Mouse (Mus musculus) left cerebral cortex, postnatal 25 days (tissue): ENCODE results near the gene Apol8. TPM values are rescaled to one million over a fixed set of nuclear protein-coding genes. Genes with fewer than 3 reads are reported as not detected.
"Not testable (repeated sequence)": the region's sequence is repeated elsewhere in the genome, so short reads cannot be mapped to it uniquely, and the experiment has no call there.

Experiments used
- DNase-seq, 2 experiments: peaks; one replicate each; pipeline ENCODE4 v3.0.0; 2022; ENCODE audit warnings: low spot score in 2 of 2, mixed read lengths in 1 of 2
- intact Hi-C: fragments of 180-260 bp; cut with DNase I; formaldehyde crosslinking; loops from one replicate; pipeline ENCODE4 v1.15.1; 2025
- total RNA-seq, 2 experiments: library from RNA; stranded (reverse); gene quantifications; 2 replicates each; pipeline ENCODE4 v1.2.3; 2021

Apol8 gene
- total RNA-seq, 2 experiments from 2014 or later = 2.2 to 3.3 TPM

- intact Hi-C loops = loop anchor here (5.0 kb wide), 1 partner anchor 156 kb away; no protein-coding TSS in a partner anchor
- no peak for DNase-seq
Measured at GRCm38 (mm10) chr15:77761083-77761482, 4.3 kb upstream of the Apol8 start.

- peak in 1 of 2 experiments; percentile 21 for DNase-seq
- intact Hi-C loops = loop anchor here (5.0 kb wide), 1 partner anchor 157 kb away; no protein-coding TSS in a partner anchor
Measured at GRCm38 (mm10) chr15:77760037-77760436, 3.2 kb upstream of the Apol8 start.

DNA sequence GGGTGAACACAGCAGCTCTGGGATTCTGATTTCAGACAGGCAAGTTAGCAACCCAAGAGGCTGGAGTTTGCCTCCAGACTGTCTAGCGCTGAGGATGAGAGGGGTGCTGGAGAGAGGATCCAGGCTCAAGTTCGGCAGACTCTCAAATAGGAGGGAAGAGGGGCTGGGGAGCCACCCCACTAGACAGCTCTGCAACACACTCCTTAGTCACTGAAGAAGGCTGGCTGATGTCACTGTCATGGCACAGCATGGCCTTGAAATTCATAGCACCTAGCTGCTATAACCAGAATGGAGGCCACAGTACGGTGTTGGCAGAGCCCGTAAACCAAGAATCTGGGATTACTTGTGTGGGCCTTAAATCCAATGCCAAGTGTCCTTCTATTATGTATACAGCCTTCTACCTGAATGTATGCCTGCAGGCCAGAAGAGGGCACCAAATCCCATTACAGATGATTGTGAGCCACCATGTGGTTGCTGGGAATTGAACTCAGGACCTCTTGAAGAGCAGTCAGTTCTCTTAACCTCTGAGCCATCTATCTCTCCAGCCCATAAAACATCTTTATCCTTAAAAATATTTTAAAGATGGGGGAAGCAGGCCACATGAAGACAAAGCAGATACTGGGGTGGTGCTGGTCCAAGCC is 903 bp upstream of the Apol8 start:
- DNase-seq = no peak
- intact Hi-C loops = no loop called here

DNA sequence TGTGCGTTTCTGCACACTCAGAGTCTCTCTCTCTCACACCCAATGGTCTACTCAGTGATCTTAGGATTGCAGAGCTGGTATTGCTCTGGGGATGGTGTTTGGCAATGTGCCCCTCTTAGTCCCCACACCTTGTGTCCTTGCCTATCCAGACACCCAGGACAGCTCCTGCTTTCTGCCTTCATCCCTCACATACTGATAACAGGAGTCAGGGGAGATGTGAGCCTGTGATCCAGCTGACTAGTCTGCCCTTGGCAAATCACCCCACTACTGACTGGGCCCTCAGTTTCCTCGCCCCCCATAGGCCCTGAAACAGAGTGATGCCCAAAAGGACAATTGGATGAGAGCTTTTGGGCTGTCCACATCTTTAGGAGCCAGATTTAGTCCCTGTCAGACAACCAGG is 722 bp downstream of the Apol8 start:
- intact Hi-C loops = no loop called here

GRCm38 (mm10) chr15:77755132-77755531 is 1.7 kb downstream of the Apol8 start:
- intact Hi-C loops = no loop called here

More for the DNA sequence above, 722 bp downstream of the Apol8 start:
- DNase-seq = no peak

DNA sequence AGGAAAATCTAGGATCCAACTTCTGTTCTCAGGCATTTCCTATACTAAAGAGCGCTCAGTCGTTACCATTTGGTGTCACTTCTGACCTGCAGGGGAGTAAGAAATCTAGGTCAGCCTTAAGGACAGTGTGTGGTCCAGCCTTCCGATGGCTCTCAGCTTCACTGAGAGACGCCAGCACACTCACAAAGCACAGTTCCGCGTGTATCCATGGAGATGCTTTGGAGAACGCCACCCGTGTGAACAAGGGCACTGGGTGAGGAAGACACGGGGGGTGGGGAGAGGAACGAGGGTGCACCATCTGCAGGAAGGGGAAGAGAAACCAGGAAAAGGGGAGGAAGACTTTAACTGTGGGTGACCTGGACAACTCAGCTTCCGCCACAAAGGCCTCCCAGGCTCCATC is 4.4 kb downstream of the Apol8 start:
- no peak for DNase-seq
- intact Hi-C loops = no loop called here

More at GRCm38 (mm10) chr15:77755132-77755531, 1.7 kb downstream of the Apol8 start:
- no peak for DNase-seq

DNA sequence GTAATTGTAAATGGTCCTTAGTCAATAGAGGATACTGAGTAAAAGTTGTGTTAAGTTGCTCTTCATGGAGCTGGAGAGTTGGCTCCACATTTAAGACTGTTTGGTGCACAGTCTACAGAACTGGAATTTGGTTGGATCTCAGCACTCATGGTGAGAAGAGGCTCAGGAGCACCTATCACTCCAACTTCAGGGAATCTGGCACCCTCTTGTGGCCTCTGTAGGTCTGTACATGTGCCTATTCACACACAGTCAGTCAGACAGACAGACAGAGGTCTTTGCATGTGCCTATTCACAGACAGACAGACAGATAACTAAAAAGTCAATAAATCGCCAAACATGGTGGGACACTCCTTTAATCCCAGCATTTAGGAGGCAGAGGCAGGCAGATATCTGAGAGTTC is 6.3 kb downstream of the Apol8 start:
- peak in 1 of 2 experiments; percentile 51 for DNase-seq
- intact Hi-C loops = no loop called here

DNA sequence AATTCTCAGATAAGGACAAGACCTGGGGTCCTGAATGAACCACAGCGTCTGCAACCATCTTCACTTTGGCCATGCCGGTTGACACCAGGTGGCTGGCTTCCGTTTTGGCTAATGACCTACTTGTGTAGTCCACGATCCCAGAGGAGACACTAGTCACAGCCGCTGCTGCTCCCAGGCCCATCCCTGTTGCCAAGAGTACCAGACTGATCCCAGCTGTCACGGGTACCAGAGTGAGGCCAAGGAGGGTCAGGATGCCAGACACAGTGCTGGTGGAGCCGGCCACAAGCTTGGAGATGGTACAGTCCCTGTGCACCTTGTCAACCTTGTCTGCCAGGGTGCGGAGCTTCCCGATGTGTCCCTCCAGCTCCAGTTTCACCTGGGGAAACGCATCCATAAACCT is 7.1 kb downstream of the Apol8 start:
- intact Hi-C loops = no loop called here
- DNase-seq = no peak

GRCm38 (mm10) chr15:77748414-77748813 is 8.4 kb downstream of the Apol8 start:
- no peak for DNase-seq
- intact Hi-C loops = no loop called here

DNA sequence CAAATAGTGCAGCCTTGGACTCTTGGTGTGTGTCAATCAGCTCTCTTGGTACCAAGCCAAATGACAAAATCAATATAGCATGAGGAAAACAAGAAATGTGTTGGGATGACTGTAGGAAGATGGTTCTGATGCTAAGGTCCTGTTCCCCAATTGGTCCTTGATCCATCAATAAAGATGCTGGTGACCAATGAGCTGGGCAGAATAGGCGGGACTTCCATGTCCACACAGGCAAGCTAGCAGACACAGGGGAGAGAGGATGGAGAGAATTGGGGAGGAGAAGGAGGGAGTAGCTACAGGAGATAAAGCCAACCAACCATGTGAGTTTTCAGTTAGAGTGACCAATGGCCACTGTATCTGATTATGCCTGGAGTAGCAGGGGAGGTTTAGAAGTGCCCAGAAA is 10.5 kb downstream of the Apol8 start:
- DNase-seq = no peak
- intact Hi-C loops = no loop called here

- intact Hi-C loops = no loop called here
- DNase-seq = no peak
Measured at GRCm38 (mm10) chr15:77745081-77745480, 11.7 kb downstream of the Apol8 start.

DNA sequence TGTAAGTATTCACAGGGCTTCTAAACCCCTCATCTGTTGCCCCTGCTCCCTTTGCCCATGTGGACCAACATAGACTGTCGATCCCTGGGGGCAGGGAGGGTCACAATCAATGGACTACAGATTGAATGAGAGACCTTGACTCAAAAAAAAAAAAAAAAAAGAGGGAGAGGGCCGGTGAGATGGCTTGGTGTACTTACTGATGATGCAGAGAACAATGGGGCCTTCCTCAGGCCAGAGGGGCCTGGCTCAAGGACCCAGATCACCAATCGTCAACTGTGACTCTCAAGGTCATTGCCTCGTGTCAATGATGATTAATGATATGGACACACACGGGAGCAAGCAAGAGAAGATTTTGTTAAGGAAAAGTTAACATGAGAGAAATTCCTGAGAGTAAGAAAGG is 12.2 kb downstream of the Apol8 start:
- no peak for DNase-seq
- intact Hi-C loops = no loop called here

GRCm38 (mm10) chr15:77741556-77741955 is 15.2 kb downstream of the Apol8 start:
- DNase-seq, intact Hi-C loops: not testable (repeated sequence)

DNA sequence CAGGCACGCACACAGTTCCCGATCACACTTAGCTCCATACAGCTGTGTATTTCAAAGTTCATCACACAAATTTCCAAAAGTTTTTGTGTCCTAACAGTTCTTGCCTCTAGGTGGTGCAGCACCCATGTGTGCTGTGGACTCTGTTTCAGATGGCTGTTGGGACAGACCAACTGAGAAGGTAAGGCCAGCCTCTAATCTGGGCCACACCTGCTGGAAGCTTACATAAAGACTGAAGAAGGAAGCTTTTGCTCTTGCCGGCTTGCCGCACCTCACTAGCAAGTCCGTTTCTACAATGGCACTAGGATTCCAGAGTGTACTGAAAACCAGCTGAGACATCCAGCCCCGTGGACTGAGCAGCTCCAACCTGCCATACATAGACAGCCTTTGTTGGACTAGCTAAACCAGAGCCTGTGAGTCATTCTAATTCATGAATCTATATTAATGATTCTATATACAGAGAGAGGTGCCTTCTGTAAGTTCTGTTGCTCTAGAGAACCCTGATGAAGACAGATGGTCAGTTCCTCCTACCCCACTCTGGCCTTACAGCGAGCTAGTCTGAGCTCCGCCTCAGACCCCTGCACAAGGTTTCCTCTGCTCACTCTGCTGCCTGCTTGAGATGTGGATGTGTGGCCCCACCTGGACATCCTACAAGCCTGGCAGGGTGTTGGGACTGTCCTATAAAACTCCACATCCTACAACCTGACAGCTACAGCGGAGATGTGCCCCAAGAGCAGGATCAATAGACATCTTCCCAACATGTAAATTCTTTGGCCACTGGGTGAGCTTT is 16.1 kb downstream of the Apol8 start:
- intact Hi-C loops = no loop called here
- DNase-seq = no peak

GRCm38 (mm10) chr15:77733903-77734302 is 22.9 kb downstream of the Apol8 start:
- intact Hi-C loops = not testable (repeated sequence)

GRCm38 (mm10) chr15:77733380-77733779 is 23.4 kb downstream of the Apol8 start:
- DNase-seq, intact Hi-C loops: not testable (repeated sequence)

More at GRCm38 (mm10) chr15:77733903-77734302, 22.9 kb downstream of the Apol8 start:
- DNase-seq = not testable (repeated sequence)

GRCm38 (mm10) chr15:77732851-77733250 is 24.0 kb downstream of the Apol8 start:
- DNase-seq, intact Hi-C loops: not testable (repeated sequence)

DNA sequence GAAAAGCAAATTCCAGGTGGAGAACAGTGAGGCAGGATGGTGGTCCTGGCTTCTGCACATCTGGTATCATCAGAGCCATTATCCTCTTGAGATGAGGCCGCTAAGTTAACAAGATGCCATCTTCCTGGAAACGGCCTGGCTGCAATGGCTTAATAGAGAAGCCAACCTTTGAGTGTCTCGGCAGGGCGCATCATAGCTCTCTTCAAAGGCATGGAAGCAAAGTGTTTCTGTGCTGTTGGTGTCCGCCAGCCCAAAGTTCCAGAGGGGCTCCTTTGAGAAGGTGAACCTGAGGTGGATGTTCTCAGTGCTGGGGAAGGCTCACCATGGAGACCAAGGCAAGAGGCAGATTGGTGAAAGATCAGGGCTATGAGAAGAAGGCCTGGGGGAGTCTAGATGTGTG is 25.2 kb downstream of the Apol8 start:
- intact Hi-C loops = no loop called here
- DNase-seq = no peak

DNA sequence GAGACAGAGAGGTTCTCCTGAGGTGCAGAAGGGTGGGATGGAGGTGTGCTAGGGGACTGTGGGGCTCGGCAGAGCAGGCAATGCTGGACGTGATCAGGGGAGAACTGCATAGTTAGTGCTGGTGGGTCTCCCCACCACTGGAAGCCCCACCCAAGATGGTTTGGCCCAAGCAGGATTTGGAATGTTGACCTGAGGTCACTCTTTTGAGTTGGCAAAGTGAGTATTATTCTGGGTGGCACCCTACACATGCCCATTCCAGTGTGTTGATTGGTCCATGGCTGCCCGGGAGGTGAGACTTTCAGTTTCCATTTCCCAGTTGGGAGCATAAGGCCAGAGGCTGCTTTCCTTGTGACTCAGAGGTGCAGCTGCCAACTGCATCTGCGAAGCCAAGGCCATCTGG is 28.1 kb downstream of the Apol8 start, which contains the start of gene Apol9b:
TSS of gene Apol9b (plus strand) at position 301 of the 400 bp plus-strand sequence.
- intact Hi-C loops = loop anchor here (5.0 kb wide), 1 partner anchor 316 kb away; the partner anchor contains the start of gene Apol9a
- not testable (repeated sequence) for DNase-seq

DNA sequence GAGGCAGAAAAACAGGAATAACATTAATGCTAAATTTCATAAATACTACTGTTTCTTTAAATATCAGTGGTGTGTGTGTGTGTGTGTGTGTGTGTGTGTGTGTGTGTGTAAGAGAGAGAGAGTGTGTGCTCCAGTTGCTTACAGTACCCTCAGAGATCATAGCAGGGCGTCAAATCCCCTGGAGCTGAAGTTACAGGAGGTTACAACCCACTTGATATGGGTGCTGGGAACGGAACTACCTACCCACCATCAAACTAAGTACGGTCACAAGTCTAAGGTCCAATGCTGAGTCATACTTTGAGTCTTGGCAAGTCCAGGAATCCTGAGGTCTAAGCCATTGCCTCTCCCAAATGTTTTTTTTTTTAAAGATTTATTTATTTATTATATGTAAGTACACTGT is 29.1 kb downstream of the Apol8 start:
- intact Hi-C loops = loop anchor here (5.0 kb wide), 1 partner anchor 315 kb away; the partner anchor contains the start of gene Apol9a
- DNase-seq = not testable (repeated sequence)
